Mouse (Mus musculus) olfactory bulb, adult 2 months (tissue): ENCODE measurements around the gene Limch1. TPM values are rescaled to one million over a fixed set of nuclear protein-coding genes. Genes with fewer than 3 reads are reported as not detected.

ENCODE experiments used
- H3K27ac ChIP-seq: fragments of 200-500 bp; 2 replicates; pipeline ENCODE4 v1.5.1; 2012; ENCODE audit warnings: low read depth, low read length; ENCODE audit not compliant: insufficient read depth
- H3K4me1 ChIP-seq: fragments of 200-500 bp; 2 replicates; pipeline ENCODE4 v1.6.1; 2012; ENCODE audit warnings: low read length; ENCODE audit not compliant: control insufficient read depth, insufficient read depth
- H3K4me3 ChIP-seq: fragments of 200-500 bp; 2 replicates; pipeline ENCODE4 v1.5.1; 2012; ENCODE audit warnings: mild to moderate bottlenecking, low read depth, low read length, moderate library complexity; ENCODE audit not compliant: insufficient read depth
- CTCF ChIP-seq: fragments of 200-500 bp; IDR thresholded peaks from 2 replicates; pipeline ENCODE4 v1.5.1; 2012; ENCODE audit warnings: low read depth, mild to moderate bottlenecking, low read length, moderate library complexity; ENCODE audit not compliant: insufficient read depth
- POLR2A ChIP-seq: fragments of 200-500 bp; IDR thresholded peaks from 2 replicates; pipeline ENCODE4 v1.6.1; 2012; ENCODE audit warnings: mild to moderate bottlenecking, low read depth, low read length, moderate library complexity; ENCODE audit not compliant: insufficient read depth
- WGBS: fragments of 180-500 bp; shearing (Covaris S2); methylation state at CpG from one replicate; pipeline ENCODE4 v1.1.7; 2018; 5-methylcytosine and 5-hydroxymethylcytosine counted together
- polyA plus RNA-seq: library from polyadenylated mRNA; stranded (reverse); fragments of >200 nt; gene quantifications from 2 replicates; pipeline ENCODE4 v1.2.4, GENCODE M21; 2012; ENCODE audit warnings: low replicate concordance; ENCODE audit not compliant: missing spikeins, insufficient read depth, insufficient read length

The Limch1 gene
- polyA plus RNA-seq, 1 experiment: not detected

DNA sequence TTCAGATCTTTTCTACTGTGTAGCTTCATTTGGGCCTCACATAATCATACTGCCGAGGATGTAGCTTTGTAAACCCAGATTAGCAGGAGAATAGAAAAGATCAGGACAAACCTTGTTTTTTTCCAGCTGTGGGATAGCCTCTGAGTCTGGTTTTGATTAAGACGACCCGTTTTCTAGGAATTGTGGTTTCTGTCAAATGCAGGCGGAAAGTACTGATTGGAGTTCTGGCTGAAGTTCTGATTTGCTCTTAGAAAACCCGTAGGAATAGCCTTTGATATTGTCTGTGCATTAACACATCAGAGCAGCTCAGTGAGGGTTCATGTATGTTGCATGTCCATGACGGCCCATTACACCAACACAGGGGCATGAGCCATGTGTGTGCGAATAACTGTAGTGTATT, 246.8 kb downstream of the Limch1 start:
- TF ChIP-seq POLR2A (no peak), CTCF (no peak)
- Histone ChIP-seq H3K27ac (no peak overlapping the region), H3K4me3 (no peak overlapping the region), H3K4me1 (peaks cover 18% of the 10 kb centered on the region)
- 80% methylated on average over 7 of the region's 7 CpGs for WGBS

DNA sequence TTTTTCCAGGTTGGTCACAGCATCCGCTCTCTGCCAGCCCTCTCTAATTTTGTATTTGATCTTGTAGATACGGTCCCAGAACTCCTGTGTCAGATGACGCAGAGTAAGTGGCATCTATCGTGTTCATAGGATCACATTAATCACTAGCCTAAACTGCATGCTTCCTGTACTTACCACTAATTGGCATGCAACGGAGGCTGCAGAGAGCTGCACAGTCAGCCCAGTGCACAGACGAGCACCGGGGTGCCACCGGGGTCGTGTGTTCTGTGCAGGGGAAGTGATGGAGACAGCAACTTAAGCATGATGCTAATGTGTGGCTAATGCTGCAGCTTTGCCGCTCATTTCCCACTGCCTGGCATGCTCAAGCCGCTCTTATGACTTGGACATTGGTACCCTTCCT, 247.4 kb downstream of the Limch1 start:
- TF ChIP-seq POLR2A: no peak
- no peak for TF ChIP-seq CTCF
- WGBS: 61% methylated on average over 11 of the region's 11 CpGs
- H3K4me1 ChIP-seq: peaks cover 15% of the 10 kb centered on the region
- H3K27ac ChIP-seq: no peak overlapping the region
- no peak overlapping the region for H3K4me3 ChIP-seq

DNA sequence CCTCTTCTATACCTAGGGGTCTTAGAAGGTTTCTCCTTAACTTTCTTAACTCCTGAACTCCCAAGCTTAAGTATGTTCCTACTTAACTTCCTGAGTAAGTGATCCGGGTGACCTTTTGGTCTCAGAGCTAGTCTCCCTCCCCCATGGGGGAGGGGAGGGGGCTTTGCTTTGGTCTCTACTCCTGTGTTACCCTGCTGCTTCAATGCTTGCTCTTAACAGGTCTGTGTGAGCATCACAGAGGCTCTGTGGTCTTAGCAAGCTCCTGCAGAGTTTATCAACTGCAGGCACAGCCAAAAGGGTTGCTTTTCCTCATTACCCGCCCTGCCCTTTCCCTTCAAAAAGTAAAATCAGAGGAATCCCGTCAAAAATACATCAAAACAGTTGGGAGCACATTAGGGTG, 250.5 kb downstream of the Limch1 start:
- Histone ChIP-seq H3K27ac (no peak overlapping the region), H3K4me1 (peaks cover 18% of the 10 kb centered on the region), H3K4me3 (no peak overlapping the region)
- TF ChIP-seq POLR2A (no peak), CTCF (no peak)
- 46% methylated on average over 3 of the region's 3 CpGs for WGBS

DNA sequence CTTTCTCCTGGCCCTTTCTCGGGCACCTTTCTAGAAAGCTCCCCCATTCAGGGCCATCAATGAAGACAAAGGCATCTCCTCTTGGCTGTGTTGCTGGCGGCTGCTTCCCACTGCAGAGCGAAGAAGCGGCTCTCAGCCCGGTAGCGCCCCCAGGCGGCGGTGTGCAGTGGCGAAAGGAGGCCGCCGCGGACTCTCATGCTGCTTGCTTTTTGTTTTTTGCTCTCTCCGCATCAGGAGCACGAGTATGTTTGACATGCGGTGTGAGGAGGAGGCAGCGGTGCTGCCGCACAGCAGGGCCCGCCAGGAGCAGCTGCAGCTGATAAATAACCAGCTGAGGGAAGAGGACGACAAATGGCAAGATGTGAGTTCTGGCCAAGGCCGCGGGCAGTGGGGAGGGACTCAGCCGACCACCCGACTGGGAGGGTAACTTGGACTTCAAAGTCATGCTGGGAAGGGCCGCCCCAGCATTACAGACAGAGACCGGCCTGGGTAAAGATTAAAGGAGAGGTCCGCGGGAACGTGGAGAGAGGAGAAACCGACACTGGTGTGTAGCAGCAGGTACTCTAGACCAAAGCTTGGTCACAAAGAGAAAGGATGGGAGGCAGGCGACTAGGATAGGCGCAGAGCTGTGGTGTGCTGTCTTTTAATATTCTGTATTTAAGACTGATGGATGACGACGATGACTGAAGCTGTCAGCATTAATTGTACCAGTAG, 251.4 kb downstream of the Limch1 start:
- Histone ChIP-seq H3K4me1 (peaks cover 18% of the 10 kb centered on the region), H3K27ac (no peak overlapping the region; the same call in 1 of the 2 replicates), H3K4me3 (peak overlapping the region; percentile 41)
- 5% methylated on average over 33 of the region's 33 CpGs for WGBS
- TF ChIP-seq CTCF: peak; percentile 88
- no peak for TF ChIP-seq POLR2A

DNA sequence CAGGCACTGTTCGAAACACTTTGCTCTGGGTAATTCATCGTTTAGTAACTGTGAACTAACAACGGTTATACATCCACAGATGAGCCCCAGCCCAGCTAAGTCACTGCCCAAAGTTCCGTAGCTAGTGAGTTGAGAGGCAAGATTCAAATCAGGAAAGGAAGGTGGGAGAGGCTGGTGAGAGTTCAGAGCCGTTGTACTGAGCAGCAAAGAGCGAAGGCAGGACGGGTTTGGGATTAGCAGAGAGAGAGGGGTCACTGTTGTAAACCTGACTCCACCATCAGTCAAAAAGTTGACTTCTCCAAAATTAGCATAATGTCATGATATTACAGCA, 251.9 kb downstream of the Limch1 start:
- Histone ChIP-seq H3K4me3 (no peak overlapping the region), H3K4me1 (peaks cover 18% of the 10 kb centered on the region), H3K27ac (no peak overlapping the region)
- TF ChIP-seq CTCF (no peak), POLR2A (no peak)
- 47% methylated on average over 7 of the region's 7 CpGs for WGBS

DNA sequence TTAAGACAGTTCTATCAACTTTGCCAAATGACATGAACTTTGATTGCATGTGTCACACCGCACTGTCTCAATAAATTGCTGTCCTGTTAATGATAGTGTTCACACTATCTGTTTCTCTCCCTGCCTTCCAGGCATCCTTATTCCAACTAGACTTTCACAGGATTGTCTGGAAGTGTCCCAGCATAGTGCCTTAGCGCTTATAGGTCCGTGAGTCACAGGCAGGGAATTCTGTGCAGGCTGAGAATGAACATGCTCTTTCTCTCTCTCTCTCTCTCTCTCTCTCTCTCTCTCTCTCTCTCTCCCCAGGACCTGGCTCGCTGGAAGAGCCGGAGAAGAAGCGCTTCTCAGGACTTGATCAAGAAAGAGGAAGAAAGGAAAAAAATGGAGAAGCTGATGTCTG, 252.7 kb downstream of the Limch1 start:
- Histone ChIP-seq H3K4me3 (no peak overlapping the region), H3K27ac (no peak overlapping the region), H3K4me1 (peaks cover 15% of the 10 kb centered on the region)
- TF ChIP-seq CTCF: no peak
- no peak for TF ChIP-seq POLR2A
- 64% methylated on average over 6 of the region's 6 CpGs for WGBS

DNA sequence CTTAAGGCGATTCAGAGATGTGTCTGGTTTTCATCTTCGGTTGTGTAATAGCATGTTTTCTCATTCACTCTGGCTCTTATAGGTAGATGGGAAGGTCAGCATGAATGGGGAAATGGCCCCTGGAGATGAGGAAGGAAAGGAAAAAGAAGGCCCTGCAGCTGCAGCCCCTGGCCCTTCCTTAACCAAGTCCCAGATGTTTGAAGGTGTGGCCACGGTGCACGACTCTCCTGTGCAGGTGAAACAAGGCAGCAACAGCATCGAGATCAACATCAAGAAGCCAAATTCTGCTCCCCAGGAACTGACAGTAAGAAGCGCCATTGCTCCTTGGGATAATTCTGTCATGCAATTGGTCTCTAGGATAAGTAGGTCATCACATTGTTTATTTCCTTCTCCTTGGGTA, 256.7 kb downstream of the Limch1 start:
- 88% methylated on average over 6 of the region's 6 CpGs for WGBS
- peaks cover 3% of the 10 kb centered on the region; the same call in 1 of the 2 replicates for H3K4me1 ChIP-seq
- no peak overlapping the region for H3K4me3 ChIP-seq
- TF ChIP-seq CTCF: no peak
- H3K27ac ChIP-seq: no peak overlapping the region

DNA sequence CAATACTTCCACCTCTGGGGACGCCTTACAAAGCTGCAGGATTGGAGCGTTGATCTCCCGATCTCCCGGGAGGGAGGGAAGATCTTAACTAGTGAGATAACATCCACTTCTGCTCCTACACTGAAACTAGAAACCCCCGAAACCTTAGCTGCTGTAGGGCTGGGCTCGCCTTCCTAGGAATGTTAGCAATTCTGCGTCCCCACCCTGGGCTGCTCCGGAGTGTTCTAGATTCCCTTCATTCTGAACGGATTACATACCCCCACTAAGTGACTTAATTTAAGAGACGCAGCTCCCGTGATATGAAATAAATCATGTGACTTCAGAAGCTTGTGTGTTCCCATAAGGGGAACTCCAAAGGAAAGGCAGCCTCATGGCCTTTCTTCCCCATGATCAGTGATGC, 259.0 kb downstream of the Limch1 start:
- TF ChIP-seq POLR2A: no peak
- no peak for TF ChIP-seq CTCF
- H3K27ac ChIP-seq: no peak overlapping the region
- WGBS: 89% methylated on average over 11 of the region's 11 CpGs
- H3K4me1 ChIP-seq: peaks cover 3% of the 10 kb centered on the region; the same call in 1 of the 2 replicates
- H3K4me3 ChIP-seq: no peak overlapping the region

DNA sequence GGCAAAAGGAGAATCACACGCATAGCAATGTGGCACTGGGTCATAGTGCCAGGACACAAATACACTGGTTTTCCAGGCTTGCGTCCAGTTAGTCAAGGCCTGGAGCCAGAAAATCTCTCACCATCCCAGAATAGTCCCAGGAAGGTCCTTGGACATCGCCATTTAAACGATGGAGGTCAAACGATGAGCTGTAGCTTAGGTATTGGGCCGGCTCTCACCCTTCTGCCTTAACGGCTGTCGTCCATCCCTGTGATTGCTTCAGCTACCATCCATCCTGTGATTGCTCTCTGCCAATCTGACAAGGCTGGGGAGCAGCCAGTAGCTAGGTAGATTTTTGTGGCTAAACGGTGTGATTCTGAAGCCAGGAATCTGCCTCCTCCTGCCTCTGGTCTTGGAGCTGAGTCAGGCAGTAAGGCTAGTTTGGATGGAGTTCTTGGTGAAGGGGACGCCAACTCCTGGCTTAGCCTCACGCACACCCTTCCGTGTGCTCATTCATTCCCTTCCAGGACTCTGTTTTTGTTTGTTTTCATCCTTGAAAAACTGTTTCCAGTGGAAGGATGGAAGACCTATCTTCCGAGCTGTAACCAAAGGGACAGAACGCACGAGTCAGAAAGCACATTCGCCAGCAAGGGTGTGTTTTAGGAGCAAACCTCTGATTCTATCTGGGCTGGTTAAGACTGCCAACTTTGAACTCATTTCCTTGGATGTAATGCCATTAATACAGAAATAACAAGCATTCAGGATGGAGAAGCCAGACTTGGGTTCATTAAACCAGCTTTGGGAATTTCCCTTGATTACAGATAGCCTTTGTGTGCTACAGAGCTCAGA, 265.6 kb downstream of the Limch1 start:
- Histone ChIP-seq H3K4me1 (peaks cover 13% of the 10 kb centered on the region; the same call in 1 of the 2 replicates), H3K4me3 (no peak overlapping the region), H3K27ac (peak overlapping the region; percentile 41; the same call in 1 of the 2 replicates)
- 59% methylated on average over 16 of the region's 16 CpGs for WGBS
- TF ChIP-seq CTCF (no peak), POLR2A (no peak)
